Mouse (Mus musculus) right cerebral cortex, adult 18-20 months (tissue): ENCODE results near the gene Psap.
"Not testable (repeated sequence)": the region's sequence is repeated elsewhere in the genome, so short reads cannot be mapped to it uniquely, and the experiment has no call there.

Source experiments
- DNase-seq: peaks from one replicate; pipeline ENCODE4 v3.0.0; 2022; ENCODE audit warnings: mixed read lengths

The Psap gene

DNA sequence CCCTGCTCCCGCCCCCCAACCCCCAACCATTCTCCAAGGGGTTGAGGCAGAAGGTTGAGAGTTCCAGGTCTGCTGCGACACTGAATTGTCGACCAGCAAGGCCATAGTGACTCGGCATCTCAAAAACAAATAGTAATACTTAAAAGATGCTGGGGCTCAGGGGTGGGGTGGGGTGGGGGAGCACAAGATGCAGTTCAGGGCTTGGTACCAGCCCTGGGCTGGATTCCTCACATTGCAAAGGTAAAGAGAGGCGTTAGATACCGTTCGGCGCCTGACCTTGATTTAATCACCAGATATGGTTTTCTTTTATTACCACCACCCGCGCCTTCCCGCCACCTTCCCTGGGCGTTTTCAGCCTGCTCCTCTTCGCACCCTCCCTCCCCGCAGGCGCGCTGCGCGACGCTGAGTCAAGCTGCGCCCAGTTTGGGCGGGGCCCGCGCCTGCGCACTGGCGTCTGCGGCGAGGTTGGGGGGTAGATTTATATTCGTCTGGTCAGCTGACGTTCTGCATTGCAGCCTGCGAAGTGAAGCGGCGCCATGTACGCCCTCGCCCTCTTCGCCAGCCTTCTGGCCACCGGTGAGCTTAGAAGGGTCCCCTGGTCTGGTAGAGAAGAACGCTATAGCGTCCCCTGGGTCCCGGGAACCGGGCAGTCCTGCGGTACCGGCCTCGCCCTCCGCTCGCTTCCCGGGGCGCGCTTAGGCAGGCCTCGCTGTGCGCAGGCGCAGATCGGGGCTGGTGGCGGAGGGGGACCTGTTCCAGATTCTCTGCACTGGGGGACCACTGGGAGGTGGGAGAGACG lies at the start of gene Psap:
Gene Psap (plus strand): TSS at position 421 of the 799 bp plus-strand sequence.
- peak; percentile 95 for DNase-seq

DNA sequence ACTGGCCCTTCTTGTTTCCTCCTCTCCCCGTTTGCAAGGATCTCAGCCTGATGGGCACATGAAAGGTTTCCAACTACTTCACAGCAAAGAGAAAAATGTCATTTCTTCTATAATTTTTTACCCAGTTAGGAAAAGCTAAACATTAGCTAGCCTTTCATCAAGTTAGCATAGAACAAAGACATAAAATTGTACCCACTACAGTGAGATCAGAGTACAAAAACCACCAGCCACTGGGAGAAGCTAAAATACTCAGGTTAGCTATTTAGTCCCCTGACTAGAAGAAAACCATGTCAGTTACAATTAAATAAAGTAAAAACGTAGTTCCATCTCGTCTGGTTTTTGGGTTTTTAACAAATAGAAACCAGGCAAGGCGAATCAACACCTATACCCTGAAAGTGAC lies 49.8 kb upstream of the Psap start:
- DNase-seq: no peak

DNA sequence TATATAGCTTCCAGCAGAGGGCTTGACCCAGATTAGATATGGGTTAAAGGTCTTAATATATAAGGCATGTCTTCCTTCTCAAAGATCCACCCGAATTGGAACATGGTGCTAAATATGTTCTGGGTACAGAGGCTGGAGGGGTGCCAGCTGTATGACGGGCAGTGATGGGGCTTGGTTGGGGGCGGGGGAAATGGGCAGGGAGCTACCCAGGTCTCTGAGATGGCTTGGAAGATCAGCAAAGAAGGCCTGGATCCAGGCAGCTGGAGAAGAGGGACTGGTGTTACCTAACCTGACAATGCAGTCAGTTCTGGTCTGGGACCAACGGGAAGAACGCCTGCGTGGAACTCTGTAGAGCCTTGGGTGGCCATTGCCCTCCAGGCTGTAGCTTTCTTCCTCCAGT lies 48.3 kb upstream of the Psap start:
- no peak for DNase-seq

- DNase-seq: no peak
Measured at GRCm38 (mm10) chr10:60230321-60231088, 46.9 kb upstream of the Psap start.

DNA sequence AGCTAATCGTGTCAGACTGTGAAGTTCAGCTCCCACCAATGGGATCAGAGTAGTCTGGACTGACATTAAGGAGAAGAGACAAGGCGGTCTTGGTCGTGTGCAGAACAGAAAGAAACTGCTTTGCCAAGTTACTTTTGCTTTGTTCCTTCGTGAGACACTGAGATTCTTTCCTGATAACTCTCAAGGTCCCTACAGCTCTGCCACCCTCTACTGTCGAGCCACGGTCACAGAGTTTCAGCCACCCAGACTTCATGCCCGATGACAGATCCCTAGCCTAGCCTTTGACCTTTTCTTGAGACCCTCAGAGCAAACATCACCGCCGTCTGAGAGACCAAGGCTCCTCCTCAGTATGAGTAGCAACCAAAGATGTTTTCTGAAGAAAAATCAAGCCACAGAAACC lies 43.4 kb upstream of the Psap start:
- no peak for DNase-seq

DNA sequence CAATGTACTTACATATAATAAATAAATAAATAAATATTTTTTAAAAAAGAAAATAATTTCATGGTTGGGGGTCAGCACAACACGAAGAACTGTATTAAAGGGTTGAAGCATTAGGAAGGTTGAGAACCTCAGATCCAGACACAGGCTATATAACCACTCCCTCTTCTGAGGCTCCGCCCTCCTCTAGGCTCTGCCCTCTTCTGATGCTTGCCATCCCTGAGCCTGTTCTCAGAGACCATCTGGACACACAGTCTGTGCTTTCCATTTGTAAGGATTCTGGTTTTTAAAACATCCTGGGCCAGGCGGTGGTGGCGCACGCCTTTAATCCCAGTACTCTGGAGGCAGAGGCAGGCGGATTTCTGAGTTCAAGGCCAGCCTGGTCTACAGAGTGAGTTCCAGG lies 41.6 kb upstream of the Psap start:
- DNase-seq: not testable (repeated sequence)

DNA sequence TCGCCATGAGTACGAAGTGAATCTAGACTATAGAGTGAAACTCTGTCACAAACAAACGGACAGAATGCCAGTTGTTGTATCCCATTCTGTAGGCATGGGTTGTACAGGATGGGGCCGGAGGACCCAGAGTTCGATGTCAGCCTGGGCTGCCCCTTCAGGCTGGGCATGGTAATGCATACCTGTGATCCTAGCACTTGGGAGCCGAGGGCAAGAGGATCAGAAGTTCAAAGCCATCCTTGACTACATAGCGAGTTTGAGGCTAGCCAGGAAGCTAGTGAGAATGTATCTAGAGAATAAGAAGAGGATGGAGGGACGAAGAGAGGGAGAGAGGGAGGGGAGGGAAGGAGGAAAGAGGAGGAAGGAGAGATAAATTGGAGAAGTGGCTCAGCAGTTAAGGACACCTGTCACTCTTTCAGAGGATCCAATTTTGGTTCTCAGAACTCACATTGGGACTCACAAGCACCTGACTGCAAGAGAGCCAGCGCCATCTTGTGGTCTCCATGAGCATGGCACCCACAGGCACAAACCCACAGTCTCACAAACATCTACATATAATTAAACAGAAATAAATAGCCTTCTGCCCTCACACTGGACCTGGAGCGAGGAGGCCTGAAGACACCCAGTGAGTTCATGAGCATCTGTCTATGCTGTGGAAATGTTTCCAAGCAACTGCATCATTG lies 39.8 kb upstream of the Psap start:
- peak; percentile 42 for DNase-seq

DNA sequence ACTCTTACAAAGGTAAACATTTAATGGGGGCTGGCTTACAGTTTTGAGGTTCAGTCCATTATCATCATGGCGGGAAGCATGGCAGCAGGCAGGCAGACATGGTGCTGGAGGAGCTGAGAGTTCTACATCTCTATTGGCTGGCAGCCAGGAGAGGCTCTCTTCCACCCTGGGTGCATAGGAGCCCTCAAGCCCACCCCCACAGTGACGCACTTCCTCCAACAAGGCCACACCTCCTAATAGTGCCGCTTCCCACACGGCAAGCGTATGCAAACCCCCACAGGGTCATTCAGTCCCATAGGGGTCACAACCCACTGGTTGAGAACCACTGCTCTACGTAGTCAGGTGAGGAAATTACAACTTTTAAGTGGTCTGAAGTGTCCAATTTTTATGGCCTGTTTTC lies 37.0 kb upstream of the Psap start:
- no peak for DNase-seq

DNA sequence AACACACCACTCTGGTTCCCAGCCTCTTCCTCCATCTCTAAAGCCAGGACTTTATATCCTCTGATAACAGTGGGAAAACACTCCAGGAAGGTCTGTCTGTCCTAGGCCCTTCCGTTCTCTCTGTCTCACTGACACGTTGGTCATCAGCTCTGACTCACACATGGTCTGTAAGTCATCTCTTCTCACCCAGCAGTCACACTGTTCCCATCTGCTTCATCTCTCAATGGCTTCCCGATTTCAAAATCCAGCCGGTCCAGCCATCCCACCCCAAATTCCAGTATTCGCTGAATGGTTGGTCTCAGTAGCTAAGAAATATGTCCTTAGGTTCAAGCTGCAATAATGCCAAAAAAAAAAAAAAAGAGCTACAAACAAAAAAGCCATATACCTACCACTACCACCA lies 33.5 kb upstream of the Psap start:
- DNase-seq: no peak

DNA sequence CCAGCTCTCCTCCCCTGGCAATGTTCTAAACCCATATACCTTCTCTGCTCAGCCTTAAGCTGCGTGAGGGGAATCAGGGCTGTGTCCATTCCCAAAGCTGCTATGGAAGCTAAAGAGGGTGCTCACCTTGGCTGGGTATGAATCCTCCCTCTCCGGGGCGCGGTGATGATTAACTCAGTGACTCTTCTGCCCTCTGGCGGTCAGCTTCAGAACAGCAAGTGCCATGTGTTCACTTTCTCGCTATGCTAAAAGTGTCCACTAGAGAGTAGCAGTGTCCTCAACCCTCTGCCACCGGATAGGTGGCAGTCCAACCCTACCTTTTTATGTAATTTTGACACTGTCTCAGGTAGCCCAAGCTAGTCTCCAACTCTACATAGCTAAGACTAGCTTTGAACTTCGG lies 32.4 kb upstream of the Psap start:
- DNase-seq: peak; percentile 90

GRCm38 (mm10) chr10:60245635-60246034 lies 31.8 kb upstream of the Psap start:
- DNase-seq: no peak

- peak; percentile 52 for DNase-seq
Measured at GRCm38 (mm10) chr10:60246519-60246918, 30.9 kb upstream of the Psap start.

- not testable (repeated sequence) for DNase-seq
Measured at GRCm38 (mm10) chr10:60248345-60248744, 29.1 kb upstream of the Psap start.

- no peak for DNase-seq
Measured at GRCm38 (mm10) chr10:60250426-60250965, 26.9 kb upstream of the Psap start.

- DNase-seq: no peak
Measured at GRCm38 (mm10) chr10:60252187-60252586, 25.2 kb upstream of the Psap start.

DNA sequence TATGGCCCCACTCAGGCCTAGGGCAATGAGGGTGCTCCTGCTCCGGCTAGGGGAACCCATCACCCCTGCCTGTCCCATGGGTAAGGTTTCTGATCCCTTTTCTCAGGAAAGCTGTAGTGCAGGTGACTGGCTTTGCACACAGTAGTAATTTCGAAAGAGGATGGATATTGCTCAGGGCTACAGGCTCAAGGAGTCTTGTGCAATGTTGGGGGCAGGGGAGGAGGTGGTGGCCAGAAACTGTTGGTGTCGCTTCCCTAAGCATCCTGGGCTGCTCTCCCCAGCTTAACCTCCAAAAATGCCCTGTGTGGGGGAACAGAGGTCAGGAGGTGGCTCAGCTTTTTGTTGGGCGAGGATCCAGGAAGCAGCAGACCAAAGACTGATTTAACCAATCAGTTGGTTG lies 24.8 kb upstream of the Psap start:
- no peak for DNase-seq

GRCm38 (mm10) chr10:60256088-60256487 lies 21.3 kb upstream of the Psap start:
- DNase-seq: no peak

DNA sequence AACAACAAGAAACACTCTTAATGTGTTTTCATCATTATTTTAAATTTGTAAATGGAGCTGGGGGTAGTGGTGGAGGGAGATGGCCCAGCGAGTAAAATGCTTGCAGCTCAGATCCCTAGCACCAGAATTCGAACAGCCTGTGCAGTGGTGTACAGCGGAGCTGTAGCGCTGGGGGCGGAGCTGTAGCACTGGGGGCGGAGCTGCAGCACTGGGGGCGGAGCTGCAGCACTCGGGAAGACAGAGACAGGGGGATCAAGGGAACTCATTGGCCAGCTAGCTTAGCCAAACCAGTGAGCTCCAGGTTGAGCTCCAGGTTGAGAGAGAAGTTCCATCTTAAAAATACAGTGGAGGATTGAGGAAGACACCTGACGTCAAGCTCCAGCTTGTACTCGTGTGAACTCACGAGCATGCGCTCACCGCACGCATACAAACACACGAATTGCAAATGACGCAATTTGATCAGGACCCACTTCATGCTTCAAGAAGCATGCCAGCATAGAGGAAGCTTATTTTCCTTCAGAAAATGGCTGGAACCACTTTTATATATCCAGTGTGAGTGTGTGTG lies 20.1 kb upstream of the Psap start:
- no peak for DNase-seq

DNA sequence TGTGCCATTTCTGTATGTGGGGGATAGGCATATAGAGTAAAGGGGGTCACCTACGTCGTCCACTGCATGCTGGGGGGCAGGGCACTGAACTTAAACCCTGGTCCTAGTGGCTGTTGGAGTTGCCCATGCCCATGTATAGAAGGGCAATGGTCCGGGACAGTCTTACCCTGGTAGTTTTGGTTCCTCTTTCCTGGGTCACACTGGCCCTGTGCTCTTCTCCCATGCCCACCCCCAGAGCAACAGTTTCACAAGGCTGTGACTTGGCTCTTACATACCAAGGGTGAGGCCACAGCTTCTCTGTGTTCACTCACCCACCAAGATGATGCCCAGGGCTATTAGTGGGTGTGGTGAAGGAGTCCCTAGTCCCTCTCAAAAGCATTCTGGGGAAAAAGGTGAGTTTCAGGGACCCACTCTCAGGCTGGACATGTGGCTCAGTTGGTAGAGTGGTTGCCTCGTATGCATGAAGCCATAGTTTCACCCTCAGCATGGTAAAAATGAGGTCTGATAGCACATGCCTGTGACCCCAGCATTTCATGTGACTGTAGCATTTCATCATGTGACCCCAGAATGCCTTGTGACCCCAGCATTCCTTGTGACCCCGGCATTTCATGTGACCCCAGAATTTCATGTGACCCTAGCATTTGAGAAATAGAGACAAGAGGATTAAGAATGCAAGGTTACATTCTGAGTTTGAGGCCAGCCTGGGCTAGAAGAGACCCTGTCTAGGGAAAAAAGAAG lies 16.7 kb upstream of the Psap start:
- DNase-seq: no peak

DNA sequence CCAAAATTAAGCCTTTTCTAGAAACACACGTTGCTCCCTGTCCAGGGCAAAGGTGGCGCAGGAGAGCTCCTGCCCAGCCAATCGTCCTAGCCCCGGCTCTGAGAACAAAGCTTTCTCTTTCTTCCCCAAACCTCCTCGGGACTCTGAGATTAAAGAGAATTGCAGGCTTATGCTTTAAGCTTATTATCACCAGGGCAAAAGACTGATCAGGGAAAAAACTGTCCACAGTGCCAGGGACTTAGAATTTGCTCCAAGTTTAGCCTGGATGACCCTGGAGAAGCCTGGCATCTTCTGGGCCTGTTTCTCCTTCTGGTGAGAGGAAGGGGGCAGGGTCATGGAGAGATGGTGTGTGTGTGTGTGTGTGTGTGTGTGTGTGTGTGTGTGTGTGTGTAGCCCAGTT lies 15.9 kb upstream of the Psap start:
- DNase-seq: no peak

GRCm38 (mm10) chr10:60262386-60262785 lies 15.0 kb upstream of the Psap start:
- DNase-seq: peak; percentile 79

GRCm38 (mm10) chr10:60263351-60263750 lies 14.1 kb upstream of the Psap start:
- DNase-seq: no peak
